Mouse (Mus musculus): ENCODE measurements around the gene Smurf2. TPM values are rescaled to one million over a fixed set of nuclear protein-coding genes. Genes with fewer than 3 reads are reported as not detected.
A peak's percentile ranks its signal among the peaks of the same experiment; 100 is the strongest.

The Smurf2 gene
- polyA plus RNA-seq, 1 experiment, result not detected

GRCm38 (mm10) chr11:106778589-106779387 is 141.7 kb downstream of the Smurf2 start:
- WGBS, result 2% methylated on average over 39 of the region's 39 CpGs
- TF ChIP-seq CTCF (IDR thresholded peaks at IDR 0.05; ENCODE audit: insufficient read depth, low read depth, low read length), result no peak
- TF ChIP-seq POLR2A (IDR thresholded peaks at IDR 0.05; ENCODE audit: insufficient read depth, low read depth, low read length), result no peak
- no peaks in the 10 kb centered on the region for H3K4me1 ChIP-seq (ENCODE audit: control insufficient read depth, insufficient read depth, low read length)
- H3K27ac ChIP-seq (ENCODE audit: insufficient read depth, low read depth, low read length), result peak overlapping the region; percentile 63
- H3K4me3 ChIP-seq (ENCODE audit: insufficient read depth, low read depth, low read length), result peak overlapping the region; percentile 69

- WGBS, result 88% methylated on average over 7 of the region's 7 CpGs
- Histone ChIP-seq H3K4me3 (ENCODE audit: insufficient read depth, low read depth, low read length) (no peak overlapping the region), H3K4me1 (ENCODE audit: control insufficient read depth, insufficient read depth, low read length) (no peaks in the 10 kb centered on the region), H3K27ac (ENCODE audit: insufficient read depth, low read depth, low read length) (no peak overlapping the region)
- no peak for TF ChIP-seq POLR2A (IDR thresholded peaks at IDR 0.05; ENCODE audit: insufficient read depth, low read depth, low read length)
These were observed 142.4 kb downstream of the Smurf2 start for GRCm38 (mm10) chr11:106778132-106778531.

GRCm38 (mm10) chr11:106777395-106777794 is 143.1 kb downstream of the Smurf2 start:
- no peak for TF ChIP-seq CTCF (IDR thresholded peaks at IDR 0.05; ENCODE audit: insufficient read depth, low read depth, low read length)
- no peak for TF ChIP-seq POLR2A (IDR thresholded peaks at IDR 0.05; ENCODE audit: insufficient read depth, low read depth, low read length)
- H3K4me3 ChIP-seq (ENCODE audit: insufficient read depth, low read depth, low read length), result no peak overlapping the region
- no peaks in the 10 kb centered on the region for H3K4me1 ChIP-seq (ENCODE audit: control insufficient read depth, insufficient read depth, low read length)
- WGBS, result 83% methylated on average over 3 of the region's 3 CpGs
- no peak overlapping the region for H3K27ac ChIP-seq (ENCODE audit: insufficient read depth, low read depth, low read length)

GRCm38 (mm10) chr11:106776960-106777359 is 143.6 kb downstream of the Smurf2 start:
- no peak overlapping the region for H3K4me3 ChIP-seq (ENCODE audit: insufficient read depth, low read depth, low read length)
- H3K4me1 ChIP-seq (ENCODE audit: control insufficient read depth, insufficient read depth, low read length), result no peaks in the 10 kb centered on the region
- TF ChIP-seq CTCF (IDR thresholded peaks at IDR 0.05; ENCODE audit: insufficient read depth, low read depth, low read length) (no peak), POLR2A (IDR thresholded peaks at IDR 0.05; ENCODE audit: insufficient read depth, low read depth, low read length) (no peak)
- WGBS, result 78% methylated on average over 4 of the region's 4 CpGs
- H3K27ac ChIP-seq (ENCODE audit: insufficient read depth, low read depth, low read length), result no peak overlapping the region

GRCm38 (mm10) chr11:106773061-106773460 is 147.5 kb downstream of the Smurf2 start:
- 88% methylated on average over 9 of the region's 9 CpGs for WGBS
- TF ChIP-seq CTCF (IDR thresholded peaks at IDR 0.05; ENCODE audit: insufficient read depth, low read depth, low read length) (no peak), POLR2A (IDR thresholded peaks at IDR 0.05; ENCODE audit: insufficient read depth, low read depth, low read length) (no peak)
- Histone ChIP-seq H3K27ac (ENCODE audit: insufficient read depth, low read depth, low read length) (no peak overlapping the region), H3K4me1 (ENCODE audit: control insufficient read depth, insufficient read depth, low read length) (no peaks in the 10 kb centered on the region), H3K4me3 (ENCODE audit: insufficient read depth, low read depth, low read length) (no peak overlapping the region)

- 95% methylated on average over 9 of the region's 9 CpGs for WGBS
- no peak overlapping the region for H3K27ac ChIP-seq (ENCODE audit: insufficient read depth, low read depth, low read length)
- TF ChIP-seq POLR2A (IDR thresholded peaks at IDR 0.05; ENCODE audit: insufficient read depth, low read depth, low read length) (no peak), CTCF (IDR thresholded peaks at IDR 0.05; ENCODE audit: insufficient read depth, low read depth, low read length) (0 out of 2 replicates have a peak, but pooled peaks have one; percentile 18)
- H3K4me3 ChIP-seq (ENCODE audit: insufficient read depth, low read depth, low read length), result no peak overlapping the region
- H3K4me1 ChIP-seq (ENCODE audit: control insufficient read depth, insufficient read depth, low read length), result no peaks in the 10 kb centered on the region
These were observed 150.1 kb downstream of the Smurf2 start for GRCm38 (mm10) chr11:106770195-106770974.

Other genes starting within 250 kb of the Smurf2 start
- gene Pecam1, start 170.1 kb downstream of the Smurf2 start, polyA plus RNA-seq (2012; ENCODE audit: insufficient read depth, insufficient read length, low replicate concordance, missing spikeins), result not detected in 2 replicates
- gene Milr1, start 169.5 kb downstream of the Smurf2 start, polyA plus RNA-seq (2012; ENCODE audit: insufficient read depth, insufficient read length, low replicate concordance, missing spikeins), result not detected in 2 replicates
- gene Polg2, start 141.2 kb downstream of the Smurf2 start, polyA plus RNA-seq (2012; ENCODE audit: insufficient read depth, insufficient read length, low replicate concordance, missing spikeins), result not detected in 2 replicates
- 601 and 983 TPM in 2 replicates for gene Ddx5, start 131.5 kb downstream of the Smurf2 start, polyA plus RNA-seq (2012; ENCODE audit: insufficient read depth, insufficient read length, low replicate concordance, missing spikeins)
- gene Cep95, start 131.5 kb downstream of the Smurf2 start, polyA plus RNA-seq (2012; ENCODE audit: insufficient read depth, insufficient read length, low replicate concordance, missing spikeins), result not detected in 2 replicates
- not detected in 2 replicates for gene Kpna2, start 78.8 kb upstream of the Smurf2 start, polyA plus RNA-seq (2012; ENCODE audit: insufficient read depth, insufficient read length, low replicate concordance, missing spikeins)
- gene 1810010H24Rik, start 105.0 kb upstream of the Smurf2 start, polyA plus RNA-seq (2012; ENCODE audit: insufficient read depth, insufficient read length, low replicate concordance, missing spikeins), result not detected in 2 replicates
- 76.8 TPM in 1 of 2 replicates, not detected in the other for gene Bptf, start 211.4 kb upstream of the Smurf2 start, polyA plus RNA-seq (2012; ENCODE audit: insufficient read depth, insufficient read length, low replicate concordance, missing spikeins)